Mouse (Mus musculus) thymus, adult 2 months (tissue): Measurements from ENCODE around the gene Gm13124. TPM values are rescaled to one million over a fixed set of nuclear protein-coding genes. Genes with fewer than 3 reads are reported as not detected.
"Not testable (repeated sequence)": the region's sequence is repeated elsewhere in the genome, so short reads cannot be mapped to it uniquely, and the experiment has no call there.

Experiments
- DNase-seq: peaks from one replicate; pipeline ENCODE4 v3.0.0; 2021
- H3K27ac ChIP-seq: fragments of 200-500 bp; 2 replicates; pipeline ENCODE4 v1.5.1; 2012; ENCODE audit warnings: low read length, control low read depth; ENCODE audit not compliant: control insufficient read depth, insufficient read depth
- H3K27me3 ChIP-seq: fragments of 200-500 bp; 2 replicates; pipeline ENCODE4 v1.6.1; 2012; ENCODE audit warnings: mild to moderate bottlenecking, low read length, moderate library complexity, mixed read lengths; ENCODE audit not compliant: control insufficient read depth, insufficient read depth
- H3K36me3 ChIP-seq: fragments of 200-500 bp; 2 replicates; pipeline ENCODE4 v1.6.1; 2012; ENCODE audit warnings: mild to moderate bottlenecking, low read length, moderate library complexity; ENCODE audit not compliant: control insufficient read depth, insufficient read depth
- H3K4me1 ChIP-seq: fragments of 200-500 bp; replicated peaks from 2 replicates; pipeline ENCODE4 v1.6.1; 2012; ENCODE audit warnings: low read length; ENCODE audit not compliant: control insufficient read depth, insufficient read depth
- H3K4me3 ChIP-seq: fragments of 200-500 bp; 2 replicates; pipeline ENCODE4 v1.5.1; 2012; ENCODE audit warnings: mild to moderate bottlenecking, low read length, control low read depth, moderate library complexity; ENCODE audit not compliant: control insufficient read depth, insufficient read depth
- CTCF ChIP-seq: fragments of 200-500 bp; IDR thresholded peaks from 2 replicates; pipeline ENCODE4 v1.5.1; 2012; ENCODE audit warnings: mild to moderate bottlenecking, control low read depth, low read length, moderate library complexity, borderline replicate concordance; ENCODE audit not compliant: control insufficient read depth, poor library complexity, insufficient read depth; ENCODE audit errors: extremely low read depth
- POLR2A ChIP-seq: fragments of 200-500 bp; IDR thresholded peaks from 2 replicates; pipeline ENCODE4 v1.6.1; 2012; ENCODE audit warnings: mild to moderate bottlenecking, low read length, control low read depth, moderate library complexity; ENCODE audit not compliant: control insufficient read depth, poor library complexity, insufficient read depth; ENCODE audit errors: extremely low read depth
- WGBS: fragments of 180-500 bp; shearing (Covaris S2); methylation state at CpG from one replicate; pipeline ENCODE4 v1.1.7; 2018; 5-methylcytosine and 5-hydroxymethylcytosine counted together
- polyA plus RNA-seq: library from polyadenylated mRNA; depleted of rRNA; stranded (reverse); fragments of >200 nt; gene quantifications from 2 replicates; pipeline ENCODE4 v1.2.3, GENCODE M21; 2012; rRNA removed

The Gm13124 gene
- not detected in 2 replicates for polyA plus RNA-seq

DNA sequence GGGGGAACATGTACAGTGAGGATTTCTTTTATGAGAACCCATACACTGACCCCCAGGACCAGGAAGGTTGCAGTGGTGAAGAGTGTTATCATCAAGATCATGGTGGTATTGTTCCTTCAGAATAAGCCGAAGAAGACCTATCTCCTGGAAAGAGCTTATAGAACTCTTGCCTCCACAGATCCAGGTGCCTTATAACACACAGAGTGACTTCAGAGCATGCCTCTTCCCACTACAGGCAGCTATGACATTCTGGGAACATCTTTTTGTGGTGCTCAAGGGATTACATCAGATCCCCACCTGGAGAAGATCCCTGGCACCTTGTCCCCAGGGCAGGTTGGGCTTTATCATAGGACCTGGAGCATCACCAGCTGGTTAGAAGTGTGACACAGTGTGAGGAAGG, at the start of gene Gm13124:
Gm13124 (minus strand) TSS at position 101 of the 400 bp plus-strand sequence.
- no peaks in the 10 kb centered on the region for H3K4me1 ChIP-seq
- WGBS: 94% methylated on average over 1 of the region's 1 CpGs

DNA sequence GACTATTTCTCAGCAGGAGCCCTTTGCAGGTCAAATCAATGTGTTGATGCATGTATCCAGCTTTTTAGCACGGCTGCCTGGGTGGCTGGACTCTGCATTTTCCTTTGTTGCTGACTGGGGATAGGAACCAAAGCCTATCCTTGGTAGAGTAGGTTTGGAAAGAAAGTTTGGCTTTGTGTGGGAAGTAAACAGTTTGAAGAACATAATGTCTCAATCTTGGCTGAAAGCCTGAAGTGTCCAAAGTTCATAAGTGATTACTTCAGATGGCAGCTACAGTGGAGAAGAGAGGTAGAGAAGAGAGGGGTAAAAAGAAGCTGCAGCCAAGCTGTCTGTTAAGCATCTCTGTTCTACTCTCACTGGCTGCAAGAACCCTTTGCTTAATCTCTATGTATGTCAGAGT, 49.7 kb upstream of the Gm13124 start:
- H3K27ac ChIP-seq: no peak overlapping the region
- H3K36me3 ChIP-seq: no peaks in the 10 kb centered on the region
- H3K4me1 ChIP-seq: no peaks in the 10 kb centered on the region
- no peaks in the 10 kb centered on the region for H3K27me3 ChIP-seq
- TF ChIP-seq CTCF (no peak), POLR2A (no peak)
- no peak overlapping the region for H3K4me3 ChIP-seq
- WGBS: 63% methylated on average over 1 of the region's 1 CpGs
- DNase-seq: no peak

More for the DNA sequence above, at the start of gene Gm13124:
- Histone ChIP-seq H3K27me3 (no peaks in the 10 kb centered on the region), H3K36me3 (no peaks in the 10 kb centered on the region), H3K4me3 (no peak within 1 kb of the TSS), H3K27ac (no peak within 1 kb of the TSS)
- TF ChIP-seq POLR2A: no peak
- no peak for TF ChIP-seq CTCF
- no peak for DNase-seq

DNA sequence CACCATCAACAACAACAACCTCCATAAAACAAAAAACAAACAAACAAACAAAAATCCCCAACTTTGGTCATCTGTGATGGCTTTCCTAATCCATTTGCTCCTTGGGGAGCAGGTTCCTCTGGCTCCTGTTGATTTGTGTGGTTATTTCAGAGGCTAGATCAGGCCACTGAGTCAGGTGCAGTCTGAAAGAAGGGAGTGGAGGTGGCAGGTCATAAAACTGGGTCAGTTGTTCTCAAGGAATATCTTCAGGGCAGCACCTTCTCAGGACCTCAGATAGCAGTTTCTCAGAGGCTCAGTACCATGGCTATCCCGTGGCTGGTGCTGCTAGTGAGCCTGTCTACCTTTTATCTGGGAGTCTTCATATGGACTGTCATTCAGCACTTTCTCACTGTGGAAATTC, 48.5 kb upstream of the Gm13124 start, which contains the start of gene Aadacl4:
Aadacl4 (plus strand) TSS at position 301 of the 400 bp plus-strand sequence.
- H3K27ac ChIP-seq: no peak within 1 kb of the TSS
- WGBS: 44% methylated on average over 1 of the region's 1 CpGs
- DNase-seq: no peak
- H3K4me1 ChIP-seq: no peaks in the 10 kb centered on the region
- no peaks in the 10 kb centered on the region for H3K27me3 ChIP-seq
- no peak within 1 kb of the TSS for H3K4me3 ChIP-seq
- TF ChIP-seq POLR2A (no peak), CTCF (no peak)
- H3K36me3 ChIP-seq: no peaks in the 10 kb centered on the region

DNA sequence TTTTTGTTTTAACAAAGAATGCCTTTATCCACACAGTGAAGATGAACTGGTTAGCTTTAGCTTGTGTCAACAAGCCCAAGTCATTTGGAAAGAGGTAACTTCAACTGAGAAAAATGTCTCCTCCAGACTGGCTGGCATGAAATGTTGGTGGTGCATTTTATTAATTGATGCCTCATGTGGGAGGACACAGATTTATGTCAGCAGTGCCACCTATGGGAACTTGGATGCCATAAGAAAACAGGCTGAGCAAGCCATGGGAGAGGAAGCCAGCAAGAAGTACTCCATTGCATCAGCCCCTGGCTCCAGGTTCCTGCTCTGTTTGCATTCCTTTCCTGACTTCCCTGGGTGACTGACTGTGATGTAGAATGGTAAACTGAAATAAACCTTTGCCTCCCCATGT, 27.9 kb upstream of the Gm13124 start:
- DNase-seq: no peak
- no peaks in the 10 kb centered on the region for H3K4me1 ChIP-seq
- H3K27ac ChIP-seq: no peak overlapping the region
- no peaks in the 10 kb centered on the region for H3K36me3 ChIP-seq
- no peak for TF ChIP-seq CTCF
- no peak for TF ChIP-seq POLR2A
- no peak overlapping the region for H3K4me3 ChIP-seq
- no peaks in the 10 kb centered on the region for H3K27me3 ChIP-seq

DNA sequence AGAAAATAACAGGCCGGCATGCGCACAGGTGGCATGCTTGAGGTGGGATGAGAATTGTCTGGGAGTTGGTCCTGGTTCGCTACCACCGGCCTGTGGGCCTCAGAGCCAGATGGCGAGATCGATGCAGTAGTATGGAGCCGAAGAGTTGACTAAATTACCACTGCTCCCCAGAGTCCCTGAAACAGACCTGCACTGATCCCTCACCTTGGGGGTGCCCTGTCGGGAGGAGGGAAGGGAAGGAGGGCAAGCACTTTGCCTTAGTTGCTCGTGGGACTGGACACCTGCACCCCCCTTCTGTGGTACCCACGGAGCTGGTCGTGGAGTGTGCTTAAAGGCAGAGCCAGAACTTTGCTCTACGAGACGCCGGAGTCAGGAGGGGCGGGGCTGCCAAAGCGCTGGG, 21.3 kb upstream of the Gm13124 start:
- not testable (repeated sequence) for H3K27ac ChIP-seq, DNase-seq, H3K36me3 ChIP-seq, H3K27me3 ChIP-seq, H3K4me3 ChIP-seq, H3K4me1 ChIP-seq
- WGBS: 87% methylated on average over 14 of the region's 16 CpGs

DNA sequence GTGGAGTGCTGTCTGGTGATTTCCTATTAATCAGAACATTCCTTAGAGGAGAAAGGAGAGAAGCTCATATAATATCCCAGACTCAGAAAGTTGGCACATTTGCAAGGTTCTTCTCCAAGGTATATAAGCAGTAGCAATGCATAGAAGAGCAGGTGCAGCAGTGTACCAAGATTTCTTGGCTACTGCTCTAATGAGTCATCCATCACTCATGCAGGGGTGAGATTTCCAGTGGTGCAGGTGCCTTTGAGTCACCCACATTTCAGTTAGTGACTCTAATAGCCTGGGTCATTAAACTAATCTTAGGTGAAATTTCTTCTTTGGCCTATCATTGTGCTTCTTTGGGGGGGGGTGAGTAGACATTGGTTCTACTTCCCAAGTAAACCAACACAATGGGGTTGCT, 2.8 kb upstream of the Gm13124 start:
- no peak overlapping the region for H3K4me3 ChIP-seq
- no peaks in the 10 kb centered on the region for H3K36me3 ChIP-seq
- TF ChIP-seq CTCF: no peak
- no peak overlapping the region for H3K27ac ChIP-seq
- no peaks in the 10 kb centered on the region for H3K4me1 ChIP-seq
- no peaks in the 10 kb centered on the region for H3K27me3 ChIP-seq
- no peak for DNase-seq

DNA sequence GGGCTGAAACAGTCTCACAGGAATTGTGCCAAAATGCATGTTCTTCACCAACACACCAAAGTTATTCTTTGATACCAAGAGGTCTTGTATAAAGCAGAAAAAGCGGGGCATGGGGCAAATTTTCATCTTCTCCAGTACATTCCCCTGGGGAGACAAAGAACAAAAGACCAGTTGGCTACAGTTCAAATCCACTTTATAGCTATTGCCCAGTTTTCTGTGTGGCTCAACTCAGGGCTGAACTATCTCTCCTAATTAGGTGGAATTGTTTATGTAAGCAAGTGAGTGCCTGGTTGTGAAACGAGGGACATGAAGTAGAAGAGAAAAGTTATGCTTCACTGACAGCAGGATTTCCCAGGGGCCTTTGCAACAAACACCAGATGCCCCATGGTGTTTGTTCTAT, 3.7 kb downstream of the Gm13124 start:
- Histone ChIP-seq H3K36me3 (no peaks in the 10 kb centered on the region), H3K27ac (no peak overlapping the region), H3K4me1 (no peaks in the 10 kb centered on the region), H3K27me3 (no peaks in the 10 kb centered on the region), H3K4me3 (no peak overlapping the region)
- DNase-seq: no peak
- no peak for TF ChIP-seq POLR2A
- TF ChIP-seq CTCF: no peak
- WGBS: 68% methylated on average over 2 of the region's 2 CpGs
